Mouse (Mus musculus): Measurements from ENCODE around the gene Pou6f1.

The Pou6f1 gene

GRCm38 (mm10) chr15:100599276-100600046, at the start of gene Pou6f1:
TSS of gene Pou6f1 (minus strand) at chr15:100599984.
- CTCF ChIA-PET = interaction anchor here (1.0 kb wide), 1 partner anchor 14 kb away, joined by 3 read pairs; no protein-coding TSS in a partner anchor

DNA sequence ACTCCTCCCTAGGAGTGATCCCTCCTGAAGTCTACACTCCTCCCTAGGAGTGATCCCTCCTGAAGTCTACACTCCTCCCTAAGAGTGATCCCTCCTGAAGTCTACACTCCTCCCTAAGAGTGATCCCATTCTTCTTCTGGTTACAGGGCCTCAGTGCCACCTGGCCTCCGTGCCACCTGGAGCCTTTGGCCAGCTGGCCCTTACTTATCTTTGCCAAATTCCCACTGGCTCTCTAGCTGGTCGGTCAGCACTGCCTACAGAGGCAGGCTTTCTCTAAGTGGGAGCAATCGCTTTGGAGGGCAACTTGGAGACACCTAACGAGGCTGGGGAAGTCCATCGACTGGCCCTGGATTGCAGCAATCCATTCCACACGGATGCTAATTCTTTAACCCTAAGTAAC, 46.4 kb upstream of the Pou6f1 start:
- CTCF ChIA-PET = interaction anchor here (0.5 kb wide), 1 partner anchor 11 kb away, joined by 3 read pairs; no protein-coding TSS in a partner anchor

GRCm38 (mm10) chr15:100642451-100642850, 42.7 kb upstream of the Pou6f1 start:
- CTCF ChIA-PET = interaction anchor here (0.7 kb wide), 3 partner anchors 9 to 48 kb away, joined by 7 to 8 read pairs (median 8); no protein-coding TSS in a partner anchor

GRCm38 (mm10) chr15:100641226-100641810, 41.5 kb upstream of the Pou6f1 start:
- CTCF ChIA-PET = interaction anchor here (0.6 to 1.1 kb wide), 2 partner anchors 23 to 85 kb away, joined by 3 to 8 read pairs; no protein-coding TSS in a partner anchor

GRCm38 (mm10) chr15:100639972-100640750, 40.4 kb upstream of the Pou6f1 start:
- CTCF ChIA-PET = interaction anchor here (0.6 kb wide), 1 partner anchor 87 kb away, joined by 8 read pairs; no protein-coding TSS in a partner anchor

DNA sequence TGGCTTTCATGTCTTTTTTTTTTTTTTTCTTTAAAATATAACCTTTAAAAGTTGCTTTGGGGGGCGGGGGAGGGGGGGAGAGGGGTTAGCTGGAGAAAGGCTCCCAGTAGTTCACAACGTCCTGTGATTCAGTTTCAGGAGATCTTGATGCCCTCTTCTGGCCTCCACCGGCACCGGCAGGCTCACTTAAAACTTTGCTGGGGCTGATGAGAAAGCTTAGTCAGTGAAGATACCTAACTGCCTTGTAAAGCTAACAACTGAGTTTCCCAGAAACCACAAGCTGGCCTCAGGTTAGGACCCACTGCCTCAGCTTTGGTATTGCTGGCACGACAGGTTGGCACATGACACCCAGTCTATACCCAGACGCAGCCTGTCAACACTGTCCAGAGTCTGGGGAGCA, 37.9 kb upstream of the Pou6f1 start:
- CTCF ChIA-PET = interaction anchor here (0.6 to 1.3 kb wide), 5 partner anchors 8 to 1249 kb away, joined by 3 to 8 read pairs (median 4); no protein-coding TSS in a partner anchor

DNA sequence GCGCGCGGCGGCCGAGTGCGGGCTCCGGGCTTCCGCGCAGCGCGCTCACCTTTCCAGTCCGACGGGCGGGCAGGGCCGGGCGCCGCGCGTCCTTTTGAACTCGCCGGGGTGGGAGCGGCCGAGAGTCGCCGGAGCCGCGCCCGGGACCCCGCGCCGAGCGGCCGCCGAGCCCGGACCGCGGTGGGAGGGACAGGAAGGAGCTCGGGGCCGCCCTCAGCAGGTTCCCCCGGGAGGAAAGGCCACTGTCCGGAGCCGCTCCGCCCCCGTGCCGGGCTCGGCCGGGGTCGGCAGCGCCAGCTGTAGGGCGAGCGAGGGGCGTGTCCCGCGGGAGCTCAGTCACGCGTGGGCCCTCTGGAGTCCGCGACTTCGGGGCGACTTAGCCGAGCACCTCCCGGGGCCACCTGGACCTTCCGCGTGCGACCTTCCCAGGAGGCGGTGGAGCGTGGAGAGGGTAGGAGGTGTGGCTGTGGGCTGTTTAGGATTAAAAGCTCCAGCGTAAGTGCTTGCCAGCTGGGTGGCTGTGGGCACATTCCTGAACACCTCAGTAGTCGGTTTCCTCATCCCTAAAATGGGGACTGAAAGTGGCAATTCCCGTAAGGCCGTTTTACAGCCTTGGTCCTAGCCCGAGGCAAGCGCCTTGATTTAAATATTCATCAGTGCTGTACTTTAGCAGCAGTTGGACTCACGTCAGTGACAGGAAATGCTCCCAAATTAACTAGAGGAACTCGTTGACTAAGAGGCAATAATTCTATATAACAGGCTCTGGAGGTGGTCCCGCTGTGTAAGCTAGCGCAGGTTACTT, 37.1 kb upstream of the Pou6f1 start, which contains the start of gene Smagp:
Gene Smagp (minus strand): TSS at position 241 of the 802 bp plus-strand sequence.
- CTCF ChIA-PET = interaction anchor here (0.5 to 1.3 kb wide), 5 partner anchors 9 to 1249 kb away, joined by 3 to 8 read pairs (median 3); no protein-coding TSS in a partner anchor

GRCm38 (mm10) chr15:100635851-100636645, 36.3 kb upstream of the Pou6f1 start:
- CTCF ChIA-PET = interaction anchor here (0.5 to 0.7 kb wide), 3 partner anchors 8 to 1316 kb away, joined by 3 read pairs; no protein-coding TSS in a partner anchor

DNA sequence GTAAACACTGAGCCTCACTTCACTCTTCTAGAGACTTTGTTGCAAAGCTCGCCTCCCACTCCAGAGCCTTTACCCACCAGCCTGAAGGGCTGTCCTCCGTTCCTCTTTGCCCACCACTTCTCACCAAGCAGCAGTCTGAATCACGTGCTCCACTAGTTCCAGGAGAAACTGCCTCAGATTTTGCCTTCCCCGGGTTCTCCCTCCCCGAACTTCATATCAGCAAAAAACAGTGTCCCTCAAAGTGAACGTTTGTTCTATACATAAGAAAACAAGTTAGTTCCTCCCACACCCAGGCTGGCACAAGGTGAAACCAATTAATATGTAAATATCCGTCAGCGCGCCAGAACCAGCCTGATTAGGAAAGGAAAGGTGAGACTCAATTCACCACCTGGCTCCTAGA, 35.5 kb upstream of the Pou6f1 start:
- CTCF ChIA-PET = interaction anchor here (0.5 to 0.7 kb wide), 2 partner anchors 11 to 1315 kb away, joined by 3 read pairs; no protein-coding TSS in a partner anchor

DNA sequence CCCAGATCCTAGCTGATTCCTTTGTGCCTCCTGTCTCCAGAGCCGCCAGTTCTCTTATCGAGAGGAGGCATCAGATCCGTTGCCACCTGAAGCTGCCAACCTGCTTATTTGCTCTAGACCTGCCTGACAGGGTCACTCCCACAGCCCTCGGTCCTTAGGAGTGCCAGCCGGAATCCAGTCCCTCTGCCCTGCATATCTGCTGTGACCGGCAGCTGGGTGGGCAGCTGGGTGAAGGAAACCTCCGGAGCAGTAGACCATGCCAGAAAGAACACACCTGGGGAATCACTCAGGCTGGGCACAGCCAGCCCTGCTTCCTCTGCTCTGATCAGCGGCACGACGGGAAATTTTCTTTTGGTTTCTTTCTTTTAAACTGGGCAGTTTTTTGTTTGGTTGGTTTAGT, 33.6 kb upstream of the Pou6f1 start:
- CTCF ChIA-PET = interaction anchor here (0.6 kb wide), 1 partner anchor 184 kb away, joined by 3 read pairs; no protein-coding TSS in a partner anchor

DNA sequence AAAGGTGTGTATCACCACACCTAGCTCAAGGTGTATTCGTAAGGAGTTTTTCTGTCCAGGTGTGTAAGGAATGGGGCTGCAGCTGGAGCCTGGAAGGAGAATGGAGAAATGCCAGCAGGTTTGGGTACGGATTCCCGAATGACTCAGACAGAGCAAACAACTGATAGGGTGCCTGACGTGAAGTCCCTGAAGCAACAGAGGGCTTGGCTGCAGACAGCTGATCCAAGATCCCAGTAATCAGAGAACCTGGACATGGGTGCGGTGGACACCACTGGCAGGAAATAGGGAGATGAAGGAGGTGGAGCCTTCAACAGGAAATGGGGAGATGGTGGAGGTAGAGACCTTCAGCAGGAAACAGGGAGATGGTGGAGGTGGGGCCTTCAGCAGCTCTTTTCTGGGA, 32.5 kb upstream of the Pou6f1 start:
- CTCF ChIA-PET = no interaction called here

- CTCF ChIA-PET = interaction anchor here (0.7 kb wide), 1 partner anchor 54 kb away, joined by 4 read pairs; no protein-coding TSS in a partner anchor
Observed at GRCm38 (mm10) chr15:100631454-100632170, 31.8 kb upstream of the Pou6f1 start.

DNA sequence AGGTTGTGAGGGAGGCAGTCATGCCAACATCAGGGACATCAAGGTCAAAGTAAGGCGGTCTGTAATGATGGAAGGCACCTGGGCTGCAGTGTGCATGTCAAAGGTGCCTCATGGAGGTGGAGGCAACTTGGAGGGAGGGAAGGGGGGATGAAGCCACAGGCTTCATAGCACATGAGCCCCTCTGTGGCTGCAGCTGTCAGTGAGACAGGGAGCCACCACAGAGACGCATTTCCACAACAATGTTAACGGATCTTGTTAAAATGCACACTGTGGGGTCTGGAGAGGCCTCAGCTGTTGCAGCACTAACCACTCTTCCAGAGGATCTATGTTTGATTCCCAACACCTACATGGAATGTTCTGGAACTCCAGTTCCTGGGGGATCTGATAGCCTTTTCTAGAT, 30.3 kb upstream of the Pou6f1 start:
- CTCF ChIA-PET = no interaction called here

DNA sequence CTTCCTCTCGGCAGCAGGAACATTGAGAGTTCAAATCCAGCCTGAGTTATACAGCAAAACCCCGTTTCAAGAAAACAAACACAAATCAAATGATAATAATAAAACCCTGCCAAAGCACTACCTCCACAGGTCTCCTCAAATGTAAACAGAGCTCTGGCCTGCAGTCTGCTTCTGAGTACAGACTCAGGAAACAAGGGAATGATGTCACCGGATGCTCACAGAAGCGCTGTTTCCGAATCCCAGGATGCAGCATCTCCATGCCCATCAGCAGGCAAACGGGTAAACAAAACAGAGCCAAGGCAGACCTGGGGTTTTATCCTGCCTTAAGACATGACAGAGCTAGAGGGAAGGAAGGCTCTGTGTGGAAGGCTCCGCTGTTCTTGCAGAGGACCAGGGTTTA, 29.0 kb upstream of the Pou6f1 start:
- CTCF ChIA-PET = no interaction called here

DNA sequence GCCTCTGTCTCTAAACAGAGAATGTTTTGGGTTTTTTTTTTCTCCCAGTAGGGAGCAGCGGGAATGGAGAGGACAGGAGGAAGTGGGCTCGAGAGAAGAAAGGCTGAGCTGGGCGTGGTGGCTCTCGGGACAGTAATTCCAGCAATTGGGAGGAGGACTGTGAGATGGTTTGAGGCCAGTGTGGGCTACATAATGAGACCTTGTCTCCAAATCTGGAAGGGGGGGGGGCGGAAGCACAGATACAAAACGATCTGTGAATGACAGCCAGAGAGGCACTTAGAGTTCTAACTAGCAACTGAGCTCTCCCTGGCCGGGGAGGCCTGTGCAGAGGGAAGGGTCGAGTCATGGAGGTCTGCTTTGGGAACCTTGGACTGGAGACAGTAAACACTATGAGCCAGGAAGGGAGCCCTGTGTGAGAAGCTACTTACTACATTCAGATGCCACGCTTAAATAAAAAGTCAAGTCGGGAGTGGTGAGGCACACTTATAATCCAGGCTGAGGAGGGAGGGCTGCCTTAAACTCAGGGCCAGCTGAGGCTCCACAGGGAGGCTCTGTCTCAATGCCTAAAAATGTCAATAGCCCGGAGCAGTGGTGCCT, 28.1 kb upstream of the Pou6f1 start:
- CTCF ChIA-PET = interaction anchor here (0.5 to 0.7 kb wide), 4 partner anchors 9 to 1614 kb away, joined by 3 to 7 read pairs (median 4); no protein-coding TSS in a partner anchor

GRCm38 (mm10) chr15:100627287-100627686, 27.5 kb upstream of the Pou6f1 start:
- CTCF ChIA-PET = interaction anchor here (0.5 to 0.7 kb wide), 3 partner anchors 9 to 95 kb away, joined by 3 to 7 read pairs (median 3); no protein-coding TSS in a partner anchor

- CTCF ChIA-PET = no interaction called here
Observed at GRCm38 (mm10) chr15:100624435-100624834, 24.7 kb upstream of the Pou6f1 start.

GRCm38 (mm10) chr15:100623754-100624153, 24.0 kb upstream of the Pou6f1 start:
- CTCF ChIA-PET = no interaction called here

All from spleen, embryonic (tissue).